ENCODE assay signal across 22 mouse cellular contexts in genomic region chr3:131072661-131073060, GRCm38 (mm10). TPM values are rescaled to one million over a fixed set of nuclear protein-coding genes. Genes with fewer than 3 reads are reported as not detected.
DNase-seq lines count a peak whose midpoint lies in the region; ATAC-seq and TF ChIP-seq lines count a peak whose summit lies in the region.
"Had no signal": no experiment of that assay in that cellular context is flagged by ENCODE, and none has a peak within 500 bp of the region (broad histone marks: within the 10 kb centered on the region; RNA-seq: fewer than 3 reads in every experiment).

No protein-coding gene starts in this region.

- 20% methylated on average over 4 of the region's 4 CpGs for WGBS in forebrain, embryonic 11.5 days
- WGBS in forebrain, embryonic 16.5 days, result 5% methylated on average over 4 of the region's 4 CpGs
- 48% methylated on average over 4 of the region's 4 CpGs for WGBS in kidney, embryonic 14.5 days
- 27% methylated on average over 4 of the region's 4 CpGs for WGBS in kidney, adult 2 months
- 45% methylated on average over 4 of the region's 4 CpGs for WGBS in midbrain, embryonic 15.5 days
- 31% methylated on average over 4 of the region's 4 CpGs for WGBS in midbrain, embryonic 16.5 days

- peaks cover 4% of the 10 kb centered on the region; the same call in 1 of the 2 replicates for H3K4me1 ChIP-seq in forebrain, embryonic 11.5 days (replicated peaks; ENCODE audit: control insufficient read depth, insufficient read depth, low read length)
- H3K4me1 ChIP-seq in forebrain, embryonic 16.5 days (replicated peaks; ENCODE audit: control insufficient read depth, insufficient read depth, low read length), result no peaks in the 10 kb centered on the region
- H3K4me1 ChIP-seq in kidney, embryonic 14.5 days (ENCODE audit: control insufficient read depth, insufficient read depth, low read length), result no peaks in the 10 kb centered on the region; the same call in 1 of the 2 replicates
- no peaks in the 10 kb centered on the region for H3K4me1 ChIP-seq in kidney, adult 2 months (ENCODE audit: control insufficient read depth, insufficient read depth, low read length)
- H3K4me1 ChIP-seq in midbrain, embryonic 15.5 days, result 0 out of 2 replicates have a peak, but pooled peaks cover 3% of the 10 kb centered on the region
- H3K4me1 ChIP-seq in midbrain, embryonic 16.5 days (ENCODE audit: control insufficient read depth, insufficient read depth, low read length), result no peaks in the 10 kb centered on the region
- H3K4me1 ChIP-seq: heart, embryonic 15.5 days; hindbrain, embryonic 10.5 days; intestine, embryonic 15.5 days had no signal

- no peaks in the 10 kb centered on the region for H3K27me3 ChIP-seq in forebrain, embryonic 11.5 days (ENCODE audit: control insufficient read depth, insufficient read depth, low read length)
- no peaks in the 10 kb centered on the region for H3K27me3 ChIP-seq in forebrain, embryonic 16.5 days (replicated peaks; ENCODE audit: control insufficient read depth, insufficient read depth, low read length)
- no peaks in the 10 kb centered on the region for H3K27me3 ChIP-seq in kidney, embryonic 14.5 days (ENCODE audit: control insufficient read depth, insufficient read depth, low read length)
- H3K27me3 ChIP-seq in kidney, adult 2 months (replicated peaks; ENCODE audit: control insufficient read depth, insufficient read depth, low read length), result no peaks in the 10 kb centered on the region; the same call in 1 of the 2 replicates
- no peaks in the 10 kb centered on the region for H3K27me3 ChIP-seq in midbrain, embryonic 15.5 days (replicated peaks)
- no peaks in the 10 kb centered on the region for H3K27me3 ChIP-seq in midbrain, embryonic 16.5 days (ENCODE audit: control insufficient read depth, insufficient read depth, low read depth, low read length)
- H3K27me3 ChIP-seq: embryonic facial prominence, embryonic 13.5 days; heart, embryonic 15.5 days; intestine, embryonic 15.5 days; Patski had no signal

- no peak overlapping the region for H3K27ac ChIP-seq in forebrain, embryonic 11.5 days (ENCODE audit: low read depth, low read length)
- H3K27ac ChIP-seq in forebrain, embryonic 16.5 days (ENCODE audit: low read length), result no peak overlapping the region
- no peak overlapping the region for H3K27ac ChIP-seq in kidney, embryonic 14.5 days (ENCODE audit: low read depth, low read length)
- no peak overlapping the region for H3K27ac ChIP-seq in kidney, adult 2 months (ENCODE audit: insufficient read depth, low read depth, low read length)
- 0 out of 2 replicates have a peak overlapping the region, but pooled peaks have one; percentile 2 for H3K27ac ChIP-seq in midbrain, embryonic 15.5 days
- no peak overlapping the region for H3K27ac ChIP-seq in midbrain, embryonic 16.5 days (ENCODE audit: low read length)
- H3K27ac ChIP-seq: embryonic facial prominence, embryonic 13.5 days; gastrocnemius, adult 2 months; heart, embryonic 15.5 days; hindbrain, embryonic 10.5 days; hindbrain, embryonic 14.5 days; intestine, embryonic 15.5 days had no signal

- H3K9ac ChIP-seq in forebrain, embryonic 11.5 days (ENCODE audit: low read length), result no peak overlapping the region
- H3K9ac ChIP-seq in forebrain, embryonic 16.5 days (replicated peaks; ENCODE audit: low read depth, low read length), result no peak overlapping the region
- no peak overlapping the region for H3K9ac ChIP-seq in kidney, embryonic 14.5 days (ENCODE audit: low read depth, low read length)
- no peak overlapping the region for H3K9ac ChIP-seq in midbrain, embryonic 15.5 days
- no peak overlapping the region for H3K9ac ChIP-seq in midbrain, embryonic 16.5 days (ENCODE audit: low read depth, low read length)
- H3K9ac ChIP-seq: embryonic facial prominence, embryonic 13.5 days; heart, embryonic 15.5 days; hindbrain, embryonic 14.5 days; intestine, embryonic 15.5 days had no signal

- no peak overlapping the region for H3K4me2 ChIP-seq in forebrain, embryonic 11.5 days (ENCODE audit: low read depth, low read length, severe bottlenecking)
- H3K4me2 ChIP-seq in forebrain, embryonic 16.5 days (ENCODE audit: low read length), result no peak overlapping the region
- H3K4me2 ChIP-seq in kidney, embryonic 14.5 days (replicated peaks; ENCODE audit: low read depth, low read length), result no peak overlapping the region
- no peak overlapping the region for H3K4me2 ChIP-seq in midbrain, embryonic 15.5 days
- H3K4me2 ChIP-seq in midbrain, embryonic 16.5 days (ENCODE audit: low read length), result no peak overlapping the region
- H3K4me2 ChIP-seq: embryonic facial prominence, embryonic 13.5 days; heart, embryonic 11.5 days; heart, embryonic 15.5 days; hindbrain, embryonic 14.5 days; intestine, embryonic 15.5 days had no signal

- peak; percentile 80 for ATAC-seq in forebrain, embryonic 11.5 days (replicated peaks; ENCODE audit: low FRiP score)
- ATAC-seq in forebrain, embryonic 16.5 days, result no peak
- peak; percentile 52; the same call in 1 of the 2 replicates for ATAC-seq in kidney, embryonic 14.5 days (ENCODE audit: low FRiP score, low TSS enrichment)
- no peak for ATAC-seq in midbrain, embryonic 15.5 days (replicated peaks)
- ATAC-seq in midbrain, embryonic 16.5 days, result no peak
- ATAC-seq: activated CD4-positive, CD25-positive, alpha-beta regulatory T cell, adult 4 months; intestine, embryonic 15.5 days; Patski had no signal

- TF ChIP-seq CTCF in kidney, adult 2 months (conservative IDR thresholded peaks at IDR 0.05; ENCODE audit: insufficient read depth, insufficient read length, low read depth, low read length), result no peak

- no peak for TF ChIP-seq POLR2A in kidney, adult 2 months (IDR thresholded peaks at IDR 0.05; ENCODE audit: low read depth, low read length)

- H3K36me3 ChIP-seq in forebrain, embryonic 11.5 days (ENCODE audit: control insufficient read depth, insufficient read depth, low read length), result no peaks in the 10 kb centered on the region
- no peaks in the 10 kb centered on the region for H3K36me3 ChIP-seq in forebrain, embryonic 16.5 days (ENCODE audit: control insufficient read depth, insufficient read depth)
- no peaks in the 10 kb centered on the region for H3K36me3 ChIP-seq in kidney, embryonic 14.5 days (ENCODE audit: control insufficient read depth, insufficient read depth, low read length)
- no peaks in the 10 kb centered on the region for H3K36me3 ChIP-seq in kidney, adult 2 months (ENCODE audit: control insufficient read depth, insufficient read depth, low read length)
- H3K36me3 ChIP-seq in midbrain, embryonic 15.5 days (replicated peaks), result no peaks in the 10 kb centered on the region
- H3K36me3 ChIP-seq in midbrain, embryonic 16.5 days (ENCODE audit: control insufficient read depth, insufficient read depth, low read length), result no peaks in the 10 kb centered on the region
- H3K36me3 ChIP-seq: embryonic facial prominence, embryonic 13.5 days; heart, embryonic 15.5 days; hindbrain, embryonic 10.5 days; intestine, embryonic 15.5 days had no signal

- H3K4me3 ChIP-seq in forebrain, embryonic 11.5 days (ENCODE audit: low read depth, low read length), result no peak overlapping the region
- H3K4me3 ChIP-seq in forebrain, embryonic 16.5 days (replicated peaks; ENCODE audit: low read length), result no peak overlapping the region
- no peak overlapping the region for H3K4me3 ChIP-seq in kidney, embryonic 14.5 days (ENCODE audit: low read length)
- no peak overlapping the region for H3K4me3 ChIP-seq in kidney, adult 2 months (ENCODE audit: insufficient read depth, low read depth, low read length)
- H3K4me3 ChIP-seq in midbrain, embryonic 15.5 days, result no peak overlapping the region
- H3K4me3 ChIP-seq in midbrain, embryonic 16.5 days (ENCODE audit: low read depth, low read length), result no peak overlapping the region
- H3K4me3 ChIP-seq: embryonic facial prominence, embryonic 13.5 days; gastrocnemius, adult 2 months; heart, embryonic 15.5 days; hindbrain, embryonic 10.5 days; intestine, embryonic 15.5 days had no signal

- no peak for DNase-seq in forebrain, embryonic 11.5 days (ENCODE audit: low spot score)
- no peak for DNase-seq in kidney, adult 2 months
- DNase-seq in retina, postnatal 1 day, result peak; percentile 91
- DNase-seq in thymus, postnatal 14 days, result no peak
- DNase-seq: adrenal gland, postnatal 14 days; cerebellum, adult 18-20 months; cerebellum, adult 9-11 months; cerebellum, postnatal 36 days; gastrocnemius, adult 2 months; gastrocnemius, postnatal 25 days had no signal

- H3K9me3 ChIP-seq in forebrain, embryonic 11.5 days (ENCODE audit: control insufficient read depth, low read length), result no peaks in the 10 kb centered on the region
- no peaks in the 10 kb centered on the region for H3K9me3 ChIP-seq in forebrain, embryonic 16.5 days (ENCODE audit: control insufficient read depth, low read length)
- no peaks in the 10 kb centered on the region for H3K9me3 ChIP-seq in kidney, embryonic 14.5 days (ENCODE audit: control insufficient read depth, low read length)
- H3K9me3 ChIP-seq in midbrain, embryonic 15.5 days, result no peaks in the 10 kb centered on the region
- H3K9me3 ChIP-seq in midbrain, embryonic 16.5 days (replicated peaks; ENCODE audit: control insufficient read depth, low read length, poor library complexity, severe bottlenecking), result no peaks in the 10 kb centered on the region
- H3K9me3 ChIP-seq: embryonic facial prominence, embryonic 13.5 days; heart, embryonic 15.5 days; hindbrain, embryonic 10.5 days; intestine, embryonic 15.5 days had no signal

RNA-seq across cellular contexts. Expression of gene Lef1, which starts 37.6 kb away (rescaled TPM):
- polyA plus RNA-seq in forebrain, embryonic 11.5 days (2014; fragmentation: Nextera tagmentation; extraction: Ambion mirVana), result 60.8 and 70.0 TPM in 2 replicates
- 12.1 and 12.7 TPM in 2 replicates for polyA plus RNA-seq in forebrain, embryonic 16.5 days (2015; fragmentation: Nextera tagmentation; extraction: Ambion mirVana)
- polyA plus RNA-seq in kidney, embryonic 14.5 days (2014; fragmentation: Nextera tagmentation; extraction: Ambion mirVana), result 31.9 and 32.1 TPM in 2 replicates
- polyA plus RNA-seq in kidney, adult 2 months (2012; rRNA removed), result 2.3 and 8.4 TPM in 2 replicates
- 71.4 and 79.6 TPM in 2 replicates for polyA plus RNA-seq in midbrain, embryonic 15.5 days (2015; fragmentation: Nextera tagmentation; extraction: Ambion mirVana)
- 67.6 and 81.3 TPM in 2 replicates for polyA plus RNA-seq in midbrain, embryonic 16.5 days (2015; fragmentation: Nextera tagmentation; extraction: Ambion mirVana)

Comparison
In these comparisons a context has a peak if more than half of its experiments do, and no peak if none do; other contexts are left out.
1. ATAC-seq: peak in forebrain, embryonic 11.5 days (single experiment) and kidney, embryonic 14.5 days (single experiment); none in forebrain, embryonic 16.5 days (single experiment), midbrain, embryonic 15.5 days (single experiment) and midbrain, embryonic 16.5 days (single experiment).